Mouse (Mus musculus): ENCODE results near the gene Mccc2. TPM values are rescaled to one million over a fixed set of nuclear protein-coding genes. Genes with fewer than 3 reads are reported as not detected.

The Mccc2 gene
- total and polyA plus RNA-seq, 3 experiments = 19.0 to 22.3 (median 19.5) TPM

DNA sequence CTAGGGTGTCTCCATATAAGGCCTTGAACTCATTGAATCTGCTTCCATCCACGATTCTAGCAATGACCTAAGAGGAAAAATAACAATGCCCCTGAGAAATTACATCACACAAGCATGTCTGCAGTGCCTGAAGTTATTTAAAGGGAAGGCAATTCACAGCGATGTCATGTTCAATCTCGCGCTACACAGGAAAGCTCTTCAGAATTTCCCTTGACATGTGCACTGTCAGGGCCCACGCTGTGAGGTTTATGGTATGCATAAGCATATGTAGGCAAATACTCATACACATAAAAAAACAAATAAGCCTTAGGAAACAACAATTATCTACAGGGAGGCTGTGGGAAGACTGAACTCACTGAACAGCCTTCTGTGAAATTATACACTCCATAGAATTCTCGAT, 51.6 kb downstream of the Mccc2 start:
- in situ Hi-C loops (cut with MboI; ENCODE audit: low pct_ligation_motif_present, low pct_unique_long_range_greater_than_20kb, low sequenced_read_pairs) = no loop called here
- Histone ChIP-seq H3K36me3 (replicated peaks in 1 of 2; ENCODE audit: control insufficient read depth in 1 of 2, insufficient read depth in 1 of 2, low read length in 1 of 2) (peaks cover 0 to 28% of the 10 kb centered on the region in 2 experiments), H3K4me1 (ENCODE audit: control insufficient read depth in 1 of 2, insufficient read depth in 2 of 2) (peaks cover 0 to 24% of the 10 kb centered on the region in 2 experiments; a peak in 2 of 4 replicates), H3K79me2 (replicated peaks; ENCODE audit: control insufficient read depth, extremely low read depth, insufficient read depth, poor library complexity, severe bottlenecking) (no peaks in the 10 kb centered on the region), H3K27me3 (replicated peaks) (no peaks in the 10 kb centered on the region), H3K4me3 (replicated peaks in 1 of 3; ENCODE audit: low read depth in 2 of 3, low read length in 2 of 3, poor library complexity in 1 of 3) (no peak overlapping the region), H3K27ac (ENCODE audit: insufficient read depth, low read depth) (no peak overlapping the region), H3K9ac (ENCODE audit: insufficient read depth, low read depth) (no peak overlapping the region), H3K9me3 (replicated peaks; ENCODE audit: low read length) (no peaks in the 10 kb centered on the region), H3K4me2 (ENCODE audit: insufficient read depth, low read depth, poor library complexity, severe bottlenecking) (no peak overlapping the region)
- dilution Hi-C loops (cut with MboI; ENCODE audit: extremely low pct_ligation_motif_present, extremely low pct_unique_long_range_greater_than_20kb, low sequenced_read_pairs) = no loop called here
- 0 out of 2 replicates have a peak, but pooled peaks have one; percentile 1 for TF ChIP-seq ETS1 (conservative IDR thresholded peaks at IDR 0.05; ENCODE audit: low read depth, low read length)
- 0 out of 2 replicates have a peak, but pooled peaks have one; percentile 19 for TF ChIP-seq MYC (IDR thresholded peaks at IDR 0.05; ENCODE audit: low read depth, low read length)
- 0 out of 2 replicates have a peak, but pooled peaks have one; percentile 14 for TF ChIP-seq BHLHE40 (IDR thresholded peaks at IDR 0.05; ENCODE audit: low read depth, low read length)
- TF ChIP-seq NRF1 (IDR thresholded peaks at IDR 0.05; ENCODE audit: low read depth, low read length) = no peak
- no peak for DNase-seq (ENCODE audit: extremely low read depth)

DNA sequence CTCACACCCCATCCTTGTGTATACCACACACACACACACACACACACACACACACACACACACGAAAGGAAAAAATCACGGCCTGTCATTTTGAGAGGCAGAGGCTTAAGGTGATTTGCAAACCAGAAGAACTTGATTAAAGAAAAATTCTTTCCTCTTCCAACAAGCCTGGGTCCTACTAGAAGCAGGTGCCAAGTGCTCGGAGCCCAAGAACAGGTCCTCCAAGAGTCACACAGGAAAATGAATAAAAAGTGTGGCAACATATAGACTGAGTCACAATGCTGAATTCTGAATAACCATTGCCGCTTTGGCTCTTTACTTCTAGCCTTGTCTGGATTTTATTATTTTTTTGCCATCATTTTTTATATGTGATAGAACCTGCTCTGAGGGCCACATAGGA, 53.8 kb downstream of the Mccc2 start:
- peaks cover 0 to 23% of the 10 kb centered on the region in 2 experiments for H3K36me3 ChIP-seq (replicated peaks in 1 of 2; ENCODE audit: control insufficient read depth in 1 of 2, insufficient read depth in 1 of 2, low read length in 1 of 2)
- dilution Hi-C loops (cut with MboI; ENCODE audit: extremely low pct_ligation_motif_present, extremely low pct_unique_long_range_greater_than_20kb, low sequenced_read_pairs) = no loop called here

DNA sequence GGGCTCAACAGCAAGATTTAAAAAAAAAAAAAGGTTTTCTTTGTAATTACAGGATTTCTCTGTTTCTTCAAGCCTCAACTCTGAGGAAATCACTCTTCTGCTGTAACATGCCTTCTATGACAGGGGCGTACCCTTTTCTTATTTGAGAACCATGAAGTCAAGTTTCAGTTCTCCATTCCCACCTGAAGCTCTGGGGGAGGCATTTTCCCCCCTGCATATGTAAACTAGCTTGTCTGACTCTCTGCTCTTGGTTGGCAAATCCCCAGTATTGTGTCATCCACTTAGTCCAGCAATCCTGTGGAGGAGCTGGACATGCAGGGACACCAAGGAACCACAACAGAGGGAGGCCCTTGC, 59.9 kb downstream of the Mccc2 start:
- Histone ChIP-seq H3K36me3 (replicated peaks in 1 of 2; ENCODE audit: control insufficient read depth in 1 of 2, insufficient read depth in 1 of 2, low read length in 1 of 2) (peaks cover 2 to 44% of the 10 kb centered on the region in 2 experiments), H3K9me3 (replicated peaks; ENCODE audit: low read length) (peaks cover 4% of the 10 kb centered on the region), H3K27me3 (replicated peaks) (no peaks in the 10 kb centered on the region), H3K27ac (ENCODE audit: insufficient read depth, low read depth) (peak overlapping the region; percentile 87), H3K4me3 (replicated peaks in 1 of 3; ENCODE audit: low read depth in 2 of 3, low read length in 2 of 3, poor library complexity in 1 of 3) (no peak overlapping the region), H3K4me2 (ENCODE audit: insufficient read depth, low read depth, poor library complexity, severe bottlenecking) (no peak overlapping the region), H3K9ac (ENCODE audit: insufficient read depth, low read depth) (0 out of 2 replicates have a peak overlapping the region, but pooled peaks have one; percentile 37), H3K4me1 (ENCODE audit: control insufficient read depth in 1 of 2, insufficient read depth in 2 of 2) (peaks cover 4 to 38% of the 10 kb centered on the region in 2 experiments; a peak in 3 of 4 replicates), H3K79me2 (replicated peaks; ENCODE audit: control insufficient read depth, extremely low read depth, insufficient read depth, poor library complexity, severe bottlenecking) (no peaks in the 10 kb centered on the region)
- in situ Hi-C loops (cut with MboI; ENCODE audit: low pct_ligation_motif_present, low pct_unique_long_range_greater_than_20kb, low sequenced_read_pairs) = no loop called here
- peak; percentile 93 for DNase-seq (ENCODE audit: extremely low read depth)
- dilution Hi-C loops (cut with MboI; ENCODE audit: extremely low pct_ligation_motif_present, extremely low pct_unique_long_range_greater_than_20kb, low sequenced_read_pairs) = no loop called here
- TF ChIP-seq USF2 (conservative IDR thresholded peaks at IDR 0.05; ENCODE audit: low read depth, low read length) (no peak), JUND (conservative IDR thresholded peaks at IDR 0.05; ENCODE audit: low read depth, low read length) (peak; percentile 81), SIN3A (IDR thresholded peaks at IDR 0.05; ENCODE audit: low read length) (peak; percentile 83; the same call in 1 of the 2 replicates), ZC3H11A (IDR thresholded peaks at IDR 0.05; ENCODE audit: low read depth, low read length) (no peak), CHD2 (IDR thresholded peaks at IDR 0.05; ENCODE audit: low read length) (peak; percentile 83), PAX5 (IDR thresholded peaks at IDR 0.05; ENCODE audit: low read length) (no peak), USF1 (IDR thresholded peaks at IDR 0.05; ENCODE audit: low read depth, low read length) (no peak), CTCF (conservative IDR thresholded peaks at IDR 0.05 in 1 of 2, IDR thresholded peaks at IDR 0.05 in 1 of 2; ENCODE audit: low read depth in 2 of 2, low read length in 2 of 2) (no peak), MAFK (IDR thresholded peaks at IDR 0.05; ENCODE audit: insufficient replicate concordance, low read length) (peak; percentile 61; the same call in 1 of the 2 replicates), KAT2A (IDR thresholded peaks at IDR 0.05; ENCODE audit: insufficient replicate concordance, low read length) (no peak), GABPA (IDR thresholded peaks at IDR 0.05; ENCODE audit: insufficient replicate concordance, low read depth, low read length) (no peak), ELF1 (IDR thresholded peaks at IDR 0.05; ENCODE audit: low read depth, low read length) (peak; percentile 34; the same call in 1 of the 2 replicates), MEF2A (IDR thresholded peaks at IDR 0.05; ENCODE audit: borderline replicate concordance, low read depth, low read length) (peak; percentile 92), RAD21 (IDR thresholded peaks at IDR 0.05; ENCODE audit: low read depth, low read length) (no peak), BHLHE40 (IDR thresholded peaks at IDR 0.05; ENCODE audit: low read depth, low read length) (peak; percentile 61), E2F4 (IDR thresholded peaks at IDR 0.05; ENCODE audit: insufficient replicate concordance, low read depth, low read length) (no peak), NELFE (IDR thresholded peaks at IDR 0.05; ENCODE audit: low read depth, low read length) (no peak), TBP (conservative IDR thresholded peaks at IDR 0.05; ENCODE audit: low read depth, low read length) (peak; percentile 65), POLR2AphosphoS2 (IDR thresholded peaks at IDR 0.05; ENCODE audit: low read depth, low read length) (no peak), IRF4 (IDR thresholded peaks at IDR 0.05; ENCODE audit: low read depth, low read length) (peak; percentile 99)

More for the DNA sequence above, 53.8 kb downstream of the Mccc2 start:
- H3K4me1 ChIP-seq (ENCODE audit: control insufficient read depth in 1 of 2, insufficient read depth in 2 of 2) = peaks cover 0 to 29% of the 10 kb centered on the region in 2 experiments; a peak in 2 of 4 replicates
- no peak overlapping the region for H3K4me2 ChIP-seq (ENCODE audit: insufficient read depth, low read depth, poor library complexity, severe bottlenecking)
- H3K4me3 ChIP-seq (replicated peaks in 1 of 3; ENCODE audit: low read depth in 2 of 3, low read length in 2 of 3, poor library complexity in 1 of 3) = no peak overlapping the region
- H3K27ac ChIP-seq (ENCODE audit: insufficient read depth, low read depth) = no peak overlapping the region
- no peaks in the 10 kb centered on the region for H3K79me2 ChIP-seq (replicated peaks; ENCODE audit: control insufficient read depth, extremely low read depth, insufficient read depth, poor library complexity, severe bottlenecking)
- no peak overlapping the region for H3K9ac ChIP-seq (ENCODE audit: insufficient read depth, low read depth)
- no peaks in the 10 kb centered on the region for H3K27me3 ChIP-seq (replicated peaks)
- peaks cover 2% of the 10 kb centered on the region for H3K9me3 ChIP-seq (replicated peaks; ENCODE audit: low read length)
- DNase-seq (ENCODE audit: extremely low read depth) = no peak
- TF ChIP-seq USF2 (conservative IDR thresholded peaks at IDR 0.05; ENCODE audit: low read depth, low read length) (no peak), CHD2 (IDR thresholded peaks at IDR 0.05; ENCODE audit: low read length) (no peak), IRF4 (IDR thresholded peaks at IDR 0.05; ENCODE audit: low read depth, low read length) (no peak), NRF1 (IDR thresholded peaks at IDR 0.05; ENCODE audit: low read depth, low read length) (no peak), MAX (IDR thresholded peaks at IDR 0.05; ENCODE audit: low read length) (no peak), ETS1 (conservative IDR thresholded peaks at IDR 0.05; ENCODE audit: low read depth, low read length) (no peak), CHD1 (IDR thresholded peaks at IDR 0.05; ENCODE audit: low read depth, low read length) (no peak), EP300 (IDR thresholded peaks at IDR 0.05; ENCODE audit: low read length) (no peak)
- in situ Hi-C loops (cut with MboI; ENCODE audit: low pct_ligation_motif_present, low pct_unique_long_range_greater_than_20kb, low sequenced_read_pairs) = no loop called here
